Mouse (Mus musculus): ENCODE measurements at regions not wholly inside any gene's neighbourhood (a gene's known extent, or its start where the extent isn't known, plus 50 kb on each side); places are given as distances from the start of the nearest gene placed in this dataset.

DNA sequence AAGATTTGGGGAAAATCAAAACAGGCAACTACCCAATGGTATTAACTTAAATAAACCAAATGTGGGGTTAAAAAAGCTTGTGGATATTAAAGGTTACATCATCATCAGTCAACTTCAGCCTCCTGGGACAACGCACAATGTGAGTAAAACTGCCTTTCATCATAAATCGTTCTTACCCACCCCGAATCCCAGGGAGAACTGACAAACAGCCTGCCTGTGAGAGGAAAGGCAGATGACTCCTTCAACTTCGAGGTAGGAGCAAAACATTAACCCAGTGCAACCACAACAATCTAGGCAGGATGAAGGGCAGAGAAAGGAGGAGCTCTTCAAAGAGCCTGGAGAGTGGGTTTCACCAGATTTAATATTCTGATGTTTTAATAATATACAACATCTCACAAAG, 135.3 kb upstream of the Gm37988 start:
- no peak for DNase-seq (ENCODE audit: low read depth)

DNA sequence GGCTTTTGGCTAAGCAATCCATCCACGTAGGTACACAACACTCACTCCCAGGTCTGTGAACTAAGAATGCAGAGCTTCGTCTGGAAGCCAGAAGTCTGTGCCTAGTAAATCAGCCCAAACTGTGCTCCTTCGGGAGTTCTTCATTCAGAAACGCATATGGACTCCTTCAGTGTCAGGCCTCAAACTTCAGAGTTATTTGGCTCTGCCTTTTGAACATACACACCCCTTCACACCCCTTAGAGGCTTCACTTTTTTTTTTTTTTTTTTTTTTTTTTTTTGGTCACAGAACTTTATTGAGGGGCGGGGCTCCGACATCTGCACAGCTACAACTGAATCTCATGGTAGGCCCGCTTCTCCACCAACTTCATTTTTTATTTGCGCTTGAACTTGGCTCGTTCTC, 120.1 kb upstream of the Gm37988 start:
- no peak for DNase-seq (ENCODE audit: low read depth)

DNA sequence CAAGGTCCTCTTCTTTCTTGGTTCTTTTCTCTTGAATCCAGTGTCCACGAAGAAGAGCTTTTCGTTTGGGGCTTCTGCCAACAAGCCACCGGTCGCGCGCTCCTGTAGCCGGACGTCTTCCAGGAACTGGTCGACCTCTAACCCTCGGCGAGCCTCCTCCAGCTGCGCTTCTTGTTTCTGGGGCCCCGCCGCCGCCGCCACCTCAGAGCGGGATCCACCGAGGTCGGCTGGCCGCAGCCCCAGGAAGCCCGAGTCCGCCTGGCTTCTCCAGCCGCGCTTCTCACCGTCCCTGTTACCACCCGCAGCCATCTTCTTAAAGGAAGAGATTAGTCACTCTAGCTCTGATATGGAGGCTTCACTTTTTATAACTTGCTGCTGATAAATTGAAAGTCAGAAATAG, 118.6 kb upstream of the Gm37988 start:
- no peak for DNase-seq (ENCODE audit: low read depth)

DNA sequence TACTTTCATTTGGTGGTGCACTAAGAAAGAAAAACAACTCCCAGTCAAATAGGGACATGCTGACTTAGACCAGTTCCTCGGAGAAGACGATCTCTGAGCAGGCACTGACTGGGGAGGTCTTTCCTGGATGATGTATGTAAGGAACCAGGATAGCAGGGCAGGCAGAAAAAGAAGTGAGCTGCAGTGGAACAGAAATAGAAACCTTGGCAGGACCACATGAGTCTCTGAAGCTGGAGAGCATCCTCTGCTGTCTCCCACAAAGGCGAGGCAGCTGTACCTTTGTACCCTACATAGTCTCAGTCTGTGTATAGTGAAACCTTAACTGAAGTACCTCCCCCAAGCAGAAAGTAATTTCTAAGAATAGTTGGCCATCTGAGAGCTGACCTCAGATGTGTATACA, 104.4 kb upstream of the Gm37988 start:
- no peak for DNase-seq (ENCODE audit: low read depth)

DNA sequence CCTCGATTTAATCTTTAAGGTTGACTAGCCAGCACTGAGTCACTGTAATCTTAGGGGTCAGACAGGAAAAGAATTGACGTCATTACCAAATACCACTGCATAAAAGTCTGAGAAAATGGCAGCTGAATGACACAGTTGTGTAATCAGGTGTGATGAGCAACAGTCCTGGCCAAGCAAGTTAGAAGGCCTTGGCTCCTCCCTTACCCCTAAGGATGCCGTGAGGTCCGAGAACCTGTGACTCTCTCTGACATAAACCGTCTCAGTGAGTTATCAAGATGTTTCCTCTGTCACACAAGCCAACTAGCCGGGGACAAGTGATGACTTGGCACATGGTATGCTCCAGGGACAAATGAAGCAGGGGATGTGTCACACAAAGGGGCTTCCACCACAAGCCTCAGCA, 101.5 kb upstream of the Gm37988 start:
- no peak for DNase-seq (ENCODE audit: low read depth)

DNA sequence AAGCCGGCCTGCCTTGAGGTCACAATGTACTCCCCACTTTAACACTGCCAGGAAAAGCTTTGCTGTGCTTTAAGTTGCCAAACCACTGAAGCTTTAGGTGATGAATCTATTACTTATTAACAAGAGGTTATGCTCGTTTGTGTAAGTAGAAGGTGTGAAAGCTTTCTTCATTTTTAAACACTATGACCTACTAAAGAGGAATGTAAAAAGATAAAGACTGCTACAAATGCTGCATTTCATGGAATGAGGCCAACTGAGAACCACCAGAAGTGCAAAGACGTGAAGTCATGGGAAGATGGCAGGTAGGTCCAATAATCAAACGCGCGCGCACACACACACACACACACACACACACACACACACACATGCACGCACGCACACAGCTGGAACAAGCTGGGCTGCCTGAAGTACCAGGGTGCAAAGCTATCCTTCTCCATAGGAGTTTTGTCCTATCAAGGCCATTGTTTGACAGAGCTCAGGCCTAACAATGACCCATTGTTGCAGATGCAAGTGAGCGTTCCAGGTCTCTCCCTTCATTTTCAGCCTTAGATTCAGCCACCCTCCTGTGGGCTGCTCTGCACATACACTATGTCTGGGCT, 85.3 kb upstream of the Gm37988 start:
- DNase-seq (ENCODE audit: low read depth) = no peak
